Mouse (Mus musculus) adrenal gland, postnatal 4 days (tissue): ENCODE measurements around the gene Lexm. TPM values are rescaled to one million over a fixed set of nuclear protein-coding genes. Genes with fewer than 3 reads are reported as not detected.

Experiments
- DNase-seq, 2 experiments: peaks; one replicate each; pipeline ENCODE4 v3.0.0; 2021 to 2022; ENCODE audit warnings: low spot score in 2 of 2, mixed read lengths in 2 of 2
- total RNA-seq, 2 experiments: library from RNA; stranded (reverse); gene quantifications; 2 replicates each; pipeline ENCODE4 v1.2.3; 2021

Gene Lexm
- total RNA-seq, 2 experiments from 2014 or later = 0.20 TPM; not detected in 1

GRCm38 (mm10) chr4:106627809-106628208 is 10.8 kb upstream of the Lexm start:
- no peak for DNase-seq

GRCm38 (mm10) chr4:106624271-106624670 is 7.2 kb upstream of the Lexm start:
- no peak for DNase-seq

GRCm38 (mm10) chr4:106622712-106623111 is 5.7 kb upstream of the Lexm start:
- no peak for DNase-seq

GRCm38 (mm10) chr4:106622030-106622493 is 5.0 kb upstream of the Lexm start, which contains the start of gene Ttc22:
TSS of gene Ttc22 (plus strand) at chr4:106622432.
- no peak for DNase-seq

GRCm38 (mm10) chr4:106621428-106621827 is 4.4 kb upstream of the Lexm start:
- no peak for DNase-seq

GRCm38 (mm10) chr4:106618898-106619297 is 1.9 kb upstream of the Lexm start:
- no peak for DNase-seq

- no peak for DNase-seq
Observed at GRCm38 (mm10) chr4:106615637-106616036, 1.4 kb downstream of the Lexm start.

GRCm38 (mm10) chr4:106614881-106615280 is 2.2 kb downstream of the Lexm start:
- DNase-seq = no peak

- DNase-seq = peak in 1 of 2 experiments; percentile 45
Observed at GRCm38 (mm10) chr4:106614180-106614797, 2.8 kb downstream of the Lexm start.

- DNase-seq = no peak
Observed at GRCm38 (mm10) chr4:106613560-106613959, 3.5 kb downstream of the Lexm start.

- no peak for DNase-seq
Observed at GRCm38 (mm10) chr4:106613105-106613504, 3.9 kb downstream of the Lexm start.

- no peak for DNase-seq
Observed at GRCm38 (mm10) chr4:106607905-106608304, 9.1 kb downstream of the Lexm start.

- DNase-seq = no peak
Observed at GRCm38 (mm10) chr4:106606639-106607554, 10.1 kb downstream of the Lexm start.

- DNase-seq = no peak
Observed at GRCm38 (mm10) chr4:106600770-106601169, 16.3 kb downstream of the Lexm start.

GRCm38 (mm10) chr4:106599415-106599814 is 17.6 kb downstream of the Lexm start:
- no peak for DNase-seq

GRCm38 (mm10) chr4:106597741-106598140 is 19.3 kb downstream of the Lexm start:
- DNase-seq = no peak

GRCm38 (mm10) chr4:106597055-106597454 is 20.0 kb downstream of the Lexm start:
- no peak for DNase-seq

- no peak for DNase-seq
Observed at GRCm38 (mm10) chr4:106596200-106596599, 20.8 kb downstream of the Lexm start.

- DNase-seq = no peak
Observed at GRCm38 (mm10) chr4:106593636-106594035, 23.4 kb downstream of the Lexm start.

GRCm38 (mm10) chr4:106590871-106591270 is 26.2 kb downstream of the Lexm start:
- DNase-seq = no peak

- no peak for DNase-seq
Observed at GRCm38 (mm10) chr4:106590142-106590541, 26.9 kb downstream of the Lexm start.

GRCm38 (mm10) chr4:106587075-106587474 is 30.0 kb downstream of the Lexm start:
- DNase-seq = no peak
